Mouse (Mus musculus) macrophage (primary cell): ENCODE results near the gene Ccna2. TPM values are rescaled to one million over a fixed set of nuclear protein-coding genes. Genes with fewer than 3 reads are reported as not detected.
A peak's percentile ranks its signal among the peaks of the same experiment; 100 is the strongest.
"Not testable (repeated sequence)": the region's sequence is repeated elsewhere in the genome, so short reads cannot be mapped to it uniquely, and the experiment has no call there.

ENCODE experiments used
- H3K27ac ChIP-seq: fragments of 350-480 bp; formaldehyde crosslinking; 2 replicates; pipeline ENCODE4 v1.9.0; 2021
- H3K36me3 ChIP-seq: fragments of 350-480 bp; formaldehyde crosslinking; 2 replicates; pipeline ENCODE4 v1.9.0; 2021; ENCODE audit errors: inconsistent target
- H3K4me3 ChIP-seq: fragments of 350-480 bp; formaldehyde crosslinking; 2 replicates; pipeline ENCODE4 v1.9.0; 2021; ENCODE audit errors: inconsistent target
- H3K79me2 ChIP-seq: fragments of 350-480 bp; formaldehyde crosslinking; 2 replicates; pipeline ENCODE4 v1.9.0; 2021; ENCODE audit errors: inconsistent target
- WGBS: methylation state at CpG from one replicate; pipeline ENCODE4 v1.1.7; 2026; ENCODE audit warnings: inconsistent platforms; ENCODE audit not compliant: missing documents; 5-methylcytosine and 5-hydroxymethylcytosine counted together
- polyA plus RNA-seq: library from polyadenylated mRNA; stranded (reverse); fragments of 250-400 nt; gene quantifications from 3 replicates; pipeline ENCODE4 v1.2.4, GENCODE M21; 2018; ENCODE audit warnings: inconsistent platforms
- total RNA-seq, 78 experiments: library from RNA; depleted of rRNA; stranded (reverse); fragments of 250-400 nt; gene quantifications; 1 replicate in 9 of 78; 2 replicates in 24 of 78; 3 replicates in 43 of 78; 4 replicates in 2 of 78; pipeline ENCODE4 v1.2.4; 2018; ENCODE audit warnings: inconsistent platforms in 56 of 78

Gene Ccna2
- 10 to 100 TPM in 1 of 26 experiments, 1 to 10 TPM in 17, under 1 TPM in 7, not detected in 1; 0.26 to 11.6 (median 2.3) TPM for total RNA-seq (2018; cell fraction: chromatin; rRNA removed)
- total RNA-seq (2018; cell fraction: cytosol; rRNA removed), result 1 to 10 TPM in 25 of 26 experiments, under 1 TPM in 1; 0.76 to 10.0 (median 2.8) TPM
- 10 to 100 TPM in 1 of 26 experiments, 1 to 10 TPM in 22, under 1 TPM in 3; 0.63 to 23.5 (median 2.6) TPM for total RNA-seq (2018; cell fraction: nucleus; rRNA removed)
- 1.4 to 15.3 TPM (median 13.7 TPM) in 3 replicates for polyA plus RNA-seq

GRCm38 (mm10) chr3:36571827-36572378 is at the start of gene Ccna2:
TSS of gene Ccna2 (minus strand) at chr3:36572150.
- Histone ChIP-seq H3K36me3 (peaks cover under 1% of the 10 kb centered on the region; the same call in 1 of the 2 replicates), H3K79me2 (peaks cover 46% of the 10 kb centered on the region), H3K27ac (peak within 1 kb of the TSS; percentile 65), H3K4me3 (peak within 1 kb of the TSS; percentile 81)
- under 1% methylated on average over 60 of the region's 60 CpGs for WGBS

- 88% methylated on average over 7 of the region's 7 CpGs for WGBS
- Histone ChIP-seq H3K4me3 (no peak overlapping the region), H3K36me3 (no peaks in the 10 kb centered on the region), H3K79me2 (no peaks in the 10 kb centered on the region), H3K27ac (no peak overlapping the region)
Measured at GRCm38 (mm10) chr3:36618181-36618580, 46.2 kb upstream of the Ccna2 start.

DNA sequence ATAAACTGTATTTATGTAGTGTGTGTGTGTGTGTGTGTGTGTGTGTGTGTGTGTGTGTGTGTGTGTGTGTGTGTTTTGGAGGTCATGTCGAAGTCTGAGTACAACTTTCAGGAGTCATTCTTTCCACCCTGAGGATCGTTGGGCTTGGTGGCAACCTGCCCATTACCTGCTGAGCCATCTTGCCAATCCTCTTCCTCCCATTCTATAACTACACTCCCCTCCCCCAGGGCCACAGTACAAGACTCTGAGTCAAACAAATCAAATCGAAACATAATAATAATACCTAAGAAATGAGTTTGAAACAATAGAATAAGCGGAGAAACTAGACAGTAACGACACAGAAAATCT is 41.9 kb upstream of the Ccna2 start:
- H3K4me3 ChIP-seq, result no peak overlapping the region
- H3K27ac ChIP-seq, result no peak overlapping the region
- no peaks in the 10 kb centered on the region for H3K36me3 ChIP-seq
- H3K79me2 ChIP-seq, result no peaks in the 10 kb centered on the region
- WGBS, result 59% methylated on average over 5 of the region's 5 CpGs

GRCm38 (mm10) chr3:36613202-36613907 is 41.4 kb upstream of the Ccna2 start, which contains the start of gene Bbs7:
TSS of gene Bbs7 (minus strand) at chr3:36613477.
- H3K4me3 ChIP-seq, result peak within 1 kb of the TSS; percentile 38
- WGBS, result 2% methylated on average over 37 of the region's 38 CpGs
- H3K79me2 ChIP-seq, result no peaks in the 10 kb centered on the region
- H3K27ac ChIP-seq, result no peak within 1 kb of the TSS
- H3K36me3 ChIP-seq, result no peaks in the 10 kb centered on the region

- 36% methylated on average over 6 of the region's 6 CpGs for WGBS
- no peaks in the 10 kb centered on the region for H3K79me2 ChIP-seq
- no peaks in the 10 kb centered on the region for H3K36me3 ChIP-seq
- no peak overlapping the region for H3K27ac ChIP-seq
- peak overlapping the region; percentile 38 for H3K4me3 ChIP-seq
Measured at GRCm38 (mm10) chr3:36612687-36613086, 40.7 kb upstream of the Ccna2 start.

GRCm38 (mm10) chr3:36605894-36606783 is 34.2 kb upstream of the Ccna2 start:
- WGBS, result 90% methylated on average over 7 of the region's 7 CpGs
- Histone ChIP-seq H3K27ac (no peak overlapping the region), H3K4me3 (no peak overlapping the region)

DNA sequence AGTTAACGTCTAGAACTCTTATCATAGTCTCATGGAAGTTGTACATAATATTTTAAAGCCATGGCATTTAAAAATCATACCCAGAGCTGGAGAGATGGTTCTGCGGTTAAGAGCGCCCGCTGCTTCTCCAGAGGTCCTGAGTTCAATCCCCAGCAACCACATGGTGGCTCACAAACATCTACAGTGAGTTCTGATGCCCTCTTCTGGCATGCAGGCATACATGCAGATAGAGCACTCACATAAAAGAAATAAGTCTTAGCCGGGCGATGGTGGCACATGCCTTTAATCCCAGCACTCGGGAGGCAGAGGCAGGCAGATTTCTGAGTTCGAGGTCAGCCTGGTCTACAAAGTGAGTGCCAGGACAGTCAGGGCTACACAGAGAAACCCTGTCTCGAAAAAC is 27.8 kb upstream of the Ccna2 start:
- WGBS, result 95% methylated on average over 5 of the region's 9 CpGs
- not testable (repeated sequence) for H3K27ac ChIP-seq, H3K4me3 ChIP-seq, H3K36me3 ChIP-seq, H3K79me2 ChIP-seq

More at GRCm38 (mm10) chr3:36605894-36606783, 34.2 kb upstream of the Ccna2 start:
- no peaks in the 10 kb centered on the region for H3K79me2 ChIP-seq
- no peaks in the 10 kb centered on the region for H3K36me3 ChIP-seq

DNA sequence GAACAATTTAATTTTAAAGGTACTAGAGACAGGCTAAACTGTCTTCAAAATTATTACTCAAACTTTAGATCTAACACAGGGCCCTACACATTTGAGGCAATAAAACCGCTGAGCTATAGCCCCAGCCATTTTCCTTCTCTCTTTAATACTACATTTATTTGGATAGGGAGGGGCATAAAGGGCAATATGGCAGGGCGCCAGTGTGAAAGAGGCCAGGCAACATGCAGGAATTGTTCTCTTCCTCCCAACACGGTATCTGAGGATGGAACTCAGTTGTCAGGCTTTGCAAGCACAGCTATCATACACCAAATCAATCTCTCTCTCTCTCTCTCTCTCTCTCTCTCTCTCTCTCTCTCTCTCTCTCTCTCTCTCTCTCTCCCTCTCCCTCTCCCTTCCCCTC is 26.9 kb upstream of the Ccna2 start:
- no peak overlapping the region for H3K27ac ChIP-seq
- H3K4me3 ChIP-seq, result no peak overlapping the region
- H3K79me2 ChIP-seq, result no peaks in the 10 kb centered on the region
- no peaks in the 10 kb centered on the region for H3K36me3 ChIP-seq
- 84% methylated on average over 3 of the region's 3 CpGs for WGBS

DNA sequence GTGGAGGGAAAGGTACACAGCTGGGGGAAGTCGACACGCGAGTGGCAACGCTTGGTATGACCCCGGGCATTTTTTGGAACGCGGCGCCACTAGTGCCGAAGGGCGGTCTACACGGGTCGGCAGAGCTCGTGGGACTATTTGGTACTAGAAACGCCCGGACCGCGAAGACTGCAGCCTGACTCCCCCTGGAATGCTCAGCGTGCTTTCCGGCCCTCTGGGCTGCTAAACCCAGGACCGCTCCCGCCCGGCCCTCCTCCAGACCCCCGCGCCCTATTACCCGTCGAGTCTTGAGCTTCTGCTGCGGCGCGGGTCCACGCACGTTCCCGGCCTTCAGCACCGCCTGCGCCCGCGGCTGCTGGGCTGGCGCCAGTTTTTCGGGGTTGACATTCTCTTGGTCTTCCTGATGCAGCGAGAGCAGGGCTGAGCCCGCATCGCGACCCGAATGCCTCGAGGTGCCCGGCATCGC is 556 bp downstream of the Ccna2 start:
- peak overlapping the region; percentile 81 for H3K4me3 ChIP-seq
- H3K36me3 ChIP-seq, result peaks cover 6% of the 10 kb centered on the region; the same call in 1 of the 2 replicates
- peak overlapping the region; percentile 65 for H3K27ac ChIP-seq
- 0% methylated on average over 46 of the region's 46 CpGs for WGBS
- H3K79me2 ChIP-seq, result peaks cover 46% of the 10 kb centered on the region

- H3K36me3 ChIP-seq, result peaks cover 17% of the 10 kb centered on the region
- 91% methylated on average over 5 of the region's 5 CpGs for WGBS
- H3K27ac ChIP-seq, result no peak overlapping the region
- H3K79me2 ChIP-seq, result peaks cover 46% of the 10 kb centered on the region
- H3K4me3 ChIP-seq, result peak overlapping the region; percentile 81; the same call in 1 of the 2 replicates
Measured at GRCm38 (mm10) chr3:36569836-36570235, 2.1 kb downstream of the Ccna2 start.

DNA sequence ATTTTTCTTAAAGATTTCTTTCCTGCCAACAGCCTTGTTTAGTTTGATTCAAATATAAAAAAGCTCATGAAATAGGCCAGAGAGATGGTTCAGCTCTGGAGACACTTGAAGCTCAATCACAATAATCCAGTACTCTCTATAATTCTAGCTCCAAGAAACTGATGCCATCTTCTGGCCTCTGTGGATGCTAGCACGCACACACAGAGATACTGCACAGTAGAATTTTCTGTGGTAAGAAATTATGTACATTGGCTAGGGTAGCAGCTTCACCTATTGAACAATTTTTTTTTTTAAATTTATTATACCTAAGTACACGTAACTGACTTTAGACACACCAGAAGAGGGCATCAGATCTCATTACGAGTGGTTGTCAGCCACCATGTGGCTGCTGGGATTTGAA is 8.3 kb downstream of the Ccna2 start:
- Histone ChIP-seq H3K36me3 (peaks cover 69% of the 10 kb centered on the region), H3K27ac (no peak overlapping the region), H3K79me2 (peaks cover 16% of the 10 kb centered on the region), H3K4me3 (no peak overlapping the region)
- WGBS, result 100% methylated on average over 3 of the region's 3 CpGs

- Histone ChIP-seq H3K4me3 (no peak overlapping the region), H3K36me3 (peaks cover 91% of the 10 kb centered on the region), H3K27ac (no peak overlapping the region), H3K79me2 (no peaks in the 10 kb centered on the region)
- WGBS, result 82% methylated on average over 4 of the region's 4 CpGs
Measured at GRCm38 (mm10) chr3:36559606-36560005, 12.3 kb downstream of the Ccna2 start.

- H3K36me3 ChIP-seq, result peaks cover 76% of the 10 kb centered on the region
- no peak overlapping the region for H3K4me3 ChIP-seq
- H3K27ac ChIP-seq, result no peak overlapping the region
- 100% methylated on average over 1 of the region's 1 CpGs for WGBS
- peaks cover 9% of the 10 kb centered on the region for H3K79me2 ChIP-seq
Measured at GRCm38 (mm10) chr3:36557601-36558000, 14.3 kb downstream of the Ccna2 start.

GRCm38 (mm10) chr3:36552406-36553047 is 19.4 kb downstream of the Ccna2 start, which contains the start of gene Exosc9:
TSS of gene Exosc9 (plus strand) at chr3:36552606.
- H3K36me3 ChIP-seq, result peaks cover 34% of the 10 kb centered on the region
- H3K4me3 ChIP-seq, result peak within 1 kb of the TSS; percentile 95
- H3K27ac ChIP-seq, result peak within 1 kb of the TSS; percentile 19; the same call in 1 of the 2 replicates
- 2% methylated on average over 39 of the region's 39 CpGs for WGBS
- peaks cover 14% of the 10 kb centered on the region for H3K79me2 ChIP-seq
